Mouse (Mus musculus) hindbrain, embryonic 10.5 days (tissue): ENCODE measurements around the gene Piezo1. TPM values are rescaled to one million over a fixed set of nuclear protein-coding genes. Genes with fewer than 3 reads are reported as not detected.

Experiments
- DNase-seq: peaks from one replicate; pipeline ENCODE4 v3.0.0-alpha.2; 2017; ENCODE audit warnings: low spot score
- H3K27ac ChIP-seq: fragments of 300-500 bp; sonication (generic); 2 replicates; pipeline ENCODE4 v1.5.1; 2016; ENCODE audit warnings: mild to moderate bottlenecking, moderate library complexity
- H3K27me3 ChIP-seq: fragments of 300-500 bp; sonication (generic); 2 replicates; pipeline ENCODE4 v1.6.1; 2016; ENCODE audit warnings: mild to moderate bottlenecking; ENCODE audit not compliant: poor library complexity, insufficient read depth, severe bottlenecking
- H3K36me3 ChIP-seq: fragments of 300-500 bp; sonication (generic); 2 replicates; pipeline ENCODE4 v1.6.1; 2016; ENCODE audit warnings: mild to moderate bottlenecking, moderate library complexity
- H3K4me1 ChIP-seq: fragments of 300-500 bp; sonication (generic); replicated peaks from 2 replicates; pipeline ENCODE4 v1.6.1; 2016; ENCODE audit warnings: mild to moderate bottlenecking
- H3K4me3 ChIP-seq: fragments of 300-500 bp; sonication (generic); 2 replicates; pipeline ENCODE4 v1.5.1; 2016; ENCODE audit warnings: mild to moderate bottlenecking, moderate library complexity
- H3K9me3 ChIP-seq: fragments of 300-500 bp; sonication (generic); 2 replicates; pipeline ENCODE4 v1.6.1; 2016; ENCODE audit warnings: mild to moderate bottlenecking, moderate library complexity
- WGBS: fragments of 180-500 bp; shearing (Covaris S2); methylation state at CpG from one replicate; pipeline ENCODE4 v1.1.7; 2016; 5-methylcytosine and 5-hydroxymethylcytosine counted together
- polyA plus RNA-seq: library from polyadenylated mRNA; unstranded; fragments of >200 nt; fragmentation: Nextera tagmentation; extraction: Ambion mirVana; gene quantifications from 2 replicates; pipeline ENCODE4 v1.2.1, GENCODE M21; 2016

Gene Piezo1
- polyA plus RNA-seq, 1 experiment from 2014 or later, result 6.5 TPM

- Histone ChIP-seq H3K4me3 (no peak overlapping the region), H3K4me1 (peaks cover 5% of the 10 kb centered on the region), H3K27me3 (no peaks in the 10 kb centered on the region), H3K9me3 (no peaks in the 10 kb centered on the region), H3K27ac (no peak overlapping the region), H3K36me3 (peaks cover 46% of the 10 kb centered on the region)
- no peak for DNase-seq
- WGBS, result 74% methylated on average over 17 of the region's 17 CpGs
Observed at GRCm38 (mm10) chr8:122497912-122498311, 53.2 kb downstream of the Piezo1 start.

- no peak for DNase-seq
- 88% methylated on average over 12 of the region's 12 CpGs for WGBS
Observed at GRCm38 (mm10) chr8:122497016-122497734, 54.0 kb downstream of the Piezo1 start.

GRCm38 (mm10) chr8:122488387-122488786 is 62.7 kb downstream of the Piezo1 start:
- Histone ChIP-seq H3K9me3 (no peaks in the 10 kb centered on the region), H3K4me3 (no peak overlapping the region), H3K27me3 (no peaks in the 10 kb centered on the region), H3K27ac (no peak overlapping the region), H3K4me1 (no peaks in the 10 kb centered on the region), H3K36me3 (peaks cover 78% of the 10 kb centered on the region)
- no peak for DNase-seq
- WGBS, result 93% methylated on average over 9 of the region's 9 CpGs

More at GRCm38 (mm10) chr8:122497016-122497734, 54.0 kb downstream of the Piezo1 start:
- Histone ChIP-seq H3K36me3 (peaks cover 49% of the 10 kb centered on the region), H3K27ac (no peak overlapping the region), H3K4me3 (no peak overlapping the region), H3K4me1 (peaks cover 5% of the 10 kb centered on the region), H3K27me3 (no peaks in the 10 kb centered on the region), H3K9me3 (no peaks in the 10 kb centered on the region)

- WGBS, result 91% methylated on average over 12 of the region's 12 CpGs
- Histone ChIP-seq H3K36me3 (peaks cover 92% of the 10 kb centered on the region), H3K4me1 (no peaks in the 10 kb centered on the region), H3K4me3 (no peak overlapping the region), H3K9me3 (no peaks in the 10 kb centered on the region), H3K27me3 (no peaks in the 10 kb centered on the region), H3K27ac (no peak overlapping the region)
- DNase-seq, result no peak
Observed at GRCm38 (mm10) chr8:122484831-122485230, 66.3 kb downstream of the Piezo1 start.

- no peak for DNase-seq
- 95% methylated on average over 7 of the region's 7 CpGs for WGBS
- Histone ChIP-seq H3K27ac (no peak overlapping the region), H3K27me3 (no peaks in the 10 kb centered on the region), H3K9me3 (no peaks in the 10 kb centered on the region), H3K36me3 (peaks cover 95% of the 10 kb centered on the region), H3K4me3 (no peak overlapping the region), H3K4me1 (no peaks in the 10 kb centered on the region)
Observed at GRCm38 (mm10) chr8:122483877-122484276, 67.3 kb downstream of the Piezo1 start.

GRCm38 (mm10) chr8:122482448-122482847 is 68.7 kb downstream of the Piezo1 start:
- no peak for DNase-seq
- Histone ChIP-seq H3K4me1 (peaks cover 2% of the 10 kb centered on the region), H3K27ac (no peak overlapping the region), H3K4me3 (no peak overlapping the region), H3K36me3 (peaks cover 99% of the 10 kb centered on the region), H3K27me3 (no peaks in the 10 kb centered on the region), H3K9me3 (no peaks in the 10 kb centered on the region)
- whole genome bisulfite sequencing, result 97% methylated on average over 8 of the region's 8 CpGs

- Histone ChIP-seq H3K27ac (peak within 1 kb of the TSS; percentile 92), H3K36me3 (peaks cover 60% of the 10 kb centered on the region), H3K4me3 (peak within 1 kb of the TSS; percentile 85), H3K9me3 (no peaks in the 10 kb centered on the region), H3K27me3 (no peaks in the 10 kb centered on the region), H3K4me1 (peaks cover 28% of the 10 kb centered on the region)
- under 1% methylated on average over 103 of the region's 103 CpGs for WGBS
- DNase-seq, result peak; percentile 94
Observed at GRCm38 (mm10) chr8:122475580-122476320, 75.4 kb downstream of the Piezo1 start, which contains the start of the genes Rnf166 and Ctu2. Gene Rnf166 (minus strand): TSS chr8:122476064. Gene Ctu2 (plus strand): TSS chr8:122476143.

- H3K27ac ChIP-seq, result peak overlapping the region; percentile 92
- DNase-seq, result no peak
- no peaks in the 10 kb centered on the region for H3K9me3 ChIP-seq
- WGBS, result 20% methylated on average over 16 of the region's 16 CpGs
- H3K4me1 ChIP-seq, result peaks cover 28% of the 10 kb centered on the region
- H3K4me3 ChIP-seq, result peak overlapping the region; percentile 85
- peaks cover 56% of the 10 kb centered on the region for H3K36me3 ChIP-seq
- H3K27me3 ChIP-seq, result no peaks in the 10 kb centered on the region
Observed at GRCm38 (mm10) chr8:122474951-122475560, 76.1 kb downstream of the Piezo1 start.

GRCm38 (mm10) chr8:122473911-122474421 is 77.2 kb downstream of the Piezo1 start:
- H3K4me3 ChIP-seq, result peak overlapping the region; percentile 85; the same call in 1 of the 2 replicates
- no peak for DNase-seq
- no peaks in the 10 kb centered on the region for H3K9me3 ChIP-seq
- H3K27me3 ChIP-seq, result no peaks in the 10 kb centered on the region
- no peak overlapping the region for H3K27ac ChIP-seq
- H3K4me1 ChIP-seq, result peaks cover 28% of the 10 kb centered on the region
- peaks cover 55% of the 10 kb centered on the region for H3K36me3 ChIP-seq
- WGBS, result 92% methylated on average over 8 of the region's 8 CpGs

GRCm38 (mm10) chr8:122470691-122471090 is 80.4 kb downstream of the Piezo1 start:
- no peaks in the 10 kb centered on the region for H3K9me3 ChIP-seq
- peaks cover 13% of the 10 kb centered on the region for H3K4me1 ChIP-seq
- DNase-seq, result no peak
- H3K27me3 ChIP-seq, result no peaks in the 10 kb centered on the region
- peaks cover 69% of the 10 kb centered on the region for H3K36me3 ChIP-seq
- 83% methylated on average over 5 of the region's 5 CpGs for WGBS
- no peak overlapping the region for H3K4me3 ChIP-seq
- no peak overlapping the region for H3K27ac ChIP-seq

- Histone ChIP-seq H3K27ac (no peak overlapping the region), H3K4me1 (peaks cover 13% of the 10 kb centered on the region), H3K27me3 (peaks cover 1% of the 10 kb centered on the region; the same call in 1 of the 2 replicates), H3K4me3 (no peak overlapping the region), H3K36me3 (peaks cover 72% of the 10 kb centered on the region), H3K9me3 (no peaks in the 10 kb centered on the region)
- 86% methylated on average over 10 of the region's 10 CpGs for WGBS
- no peak for DNase-seq
Observed at GRCm38 (mm10) chr8:122469965-122470364, 81.2 kb downstream of the Piezo1 start.

- 85% methylated on average over 6 of the region's 6 CpGs for WGBS
- Histone ChIP-seq H3K27me3 (peaks cover 3% of the 10 kb centered on the region; the same call in 1 of the 2 replicates), H3K27ac (no peak overlapping the region), H3K4me1 (peaks cover 12% of the 10 kb centered on the region), H3K36me3 (peaks cover 72% of the 10 kb centered on the region), H3K4me3 (no peak overlapping the region), H3K9me3 (no peaks in the 10 kb centered on the region)
- DNase-seq, result no peak
Observed at GRCm38 (mm10) chr8:122469407-122469806, 81.7 kb downstream of the Piezo1 start.
